Mouse (Mus musculus) heart, embryonic 12.5 days (tissue): Measurements from ENCODE around the gene Lrp5. TPM values are rescaled to one million over a fixed set of nuclear protein-coding genes. Genes with fewer than 3 reads are reported as not detected.

Experiments
- ATAC-seq: fragments of 200-750 bp; cut with Nextera tagmentation; 2 replicates; pipeline ENCODE4 v1.8.0; 2017; ENCODE audit warnings: moderate TSS enrichment, moderate library complexity; ENCODE audit not compliant: insufficient number of reproducible peaks, low FRiP score
- H3K27ac ChIP-seq: fragments of 300-500 bp; sonication (generic); 2 replicates; pipeline ENCODE4 v1.5.1; 2016; ENCODE audit warnings: mild to moderate bottlenecking, moderate library complexity; ENCODE audit not compliant: poor library complexity, severe bottlenecking
- H3K27me3 ChIP-seq: fragments of 300-500 bp; sonication (generic); replicated peaks from 2 replicates; pipeline ENCODE4 v1.6.1; 2016; ENCODE audit warnings: mild to moderate bottlenecking, moderate library complexity
- H3K36me3 ChIP-seq: fragments of 300-500 bp; sonication (generic); 2 replicates; pipeline ENCODE4 v1.6.1; 2016; ENCODE audit warnings: mild to moderate bottlenecking, moderate library complexity
- H3K4me1 ChIP-seq: fragments of 300-500 bp; sonication (generic); replicated peaks from 2 replicates; pipeline ENCODE4 v1.6.1; 2016; ENCODE audit warnings: mild to moderate bottlenecking
- H3K4me2 ChIP-seq: fragments of 300-500 bp; sonication (generic); 2 replicates; pipeline ENCODE4 v1.6.1; 2016; ENCODE audit warnings: mild to moderate bottlenecking, moderate library complexity
- H3K4me3 ChIP-seq: fragments of 300-500 bp; sonication (generic); 2 replicates; pipeline ENCODE4 v1.5.1; 2016; ENCODE audit warnings: mild to moderate bottlenecking
- H3K9ac ChIP-seq: fragments of 300-500 bp; sonication (generic); 2 replicates; pipeline ENCODE4 v1.6.1; 2016; ENCODE audit warnings: mild to moderate bottlenecking, moderate library complexity
- H3K9me3 ChIP-seq: fragments of 300-500 bp; sonication (generic); replicated peaks from 2 replicates; pipeline ENCODE4 v1.6.1; 2016; ENCODE audit warnings: mild to moderate bottlenecking, moderate library complexity
- WGBS: fragments of 180-500 bp; shearing (Covaris S2); methylation state at CpG from one replicate; pipeline ENCODE4 v1.1.7; 2016; 5-methylcytosine and 5-hydroxymethylcytosine counted together
- polyA plus RNA-seq: library from polyadenylated mRNA; unstranded; fragments of >200 nt; fragmentation: Nextera tagmentation; extraction: Ambion mirVana; gene quantifications from 2 replicates; pipeline ENCODE4 v1.2.1, GENCODE M21; 2016

Gene Lrp5
- polyA plus RNA-seq, 1 experiment from 2014 or later = 4.2 TPM

DNA sequence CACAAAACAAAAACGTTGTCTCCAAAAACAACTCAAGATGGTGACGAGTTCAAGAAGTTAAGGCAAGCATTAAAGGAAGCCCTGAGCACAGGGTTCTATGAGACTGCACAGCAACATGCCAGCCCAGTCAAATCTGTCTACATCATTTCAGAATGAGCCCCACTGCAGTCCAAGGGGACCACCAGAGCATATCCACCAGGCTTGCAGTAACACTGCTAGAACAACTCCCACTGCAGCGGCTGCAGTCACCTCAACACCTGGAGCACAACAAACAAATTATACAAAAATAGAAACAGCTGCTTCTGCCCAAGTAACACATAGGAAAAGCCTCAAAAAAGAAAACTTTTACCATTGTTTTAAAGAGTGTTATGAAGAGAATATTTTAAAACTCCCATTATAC is 151.4 kb downstream of the Lrp5 start:
- 65% methylated on average over 3 of the region's 3 CpGs for WGBS
- Histone ChIP-seq H3K27ac (no peak overlapping the region), H3K4me1 (peaks cover 29% of the 10 kb centered on the region), H3K9me3 (no peaks in the 10 kb centered on the region), H3K4me2 (no peak overlapping the region), H3K4me3 (no peak overlapping the region), H3K27me3 (no peaks in the 10 kb centered on the region), H3K36me3 (peaks cover 4% of the 10 kb centered on the region; the same call in 1 of the 2 replicates), H3K9ac (no peak overlapping the region)
- ATAC-seq = no peak

Other genes starting within 250 kb of the Lrp5 start
- 59.5 and 62.7 TPM in 2 replicates for gene Ppp6r3, start 110.8 kb downstream of the Lrp5 start, polyA plus RNA-seq
- 25.7 and 26.7 TPM in 2 replicates for gene 1810055G02Rik, start 21.7 kb upstream of the Lrp5 start, polyA plus RNA-seq
- 29.3 and 32.9 TPM in 2 replicates for gene Kmt5b, start 80.9 kb upstream of the Lrp5 start, polyA plus RNA-seq
- 30.1 and 36.1 TPM in 2 replicates for gene Chka, start 165.2 kb upstream of the Lrp5 start, polyA plus RNA-seq
- 22.3 and 26.1 TPM in 2 replicates for gene Tcirg1, start 220.6 kb upstream of the Lrp5 start, polyA plus RNA-seq
- gene Ndufs8, start 226.2 kb upstream of the Lrp5 start, polyA plus RNA-seq = 298 and 324 TPM in 2 replicates
- gene Aldh3b1, start 243.2 kb upstream of the Lrp5 start, polyA plus RNA-seq = 2.0 and 2.3 TPM in 2 replicates
- gene Unc93b1, start 248.6 kb upstream of the Lrp5 start, polyA plus RNA-seq = 7.8 and 8.9 TPM in 2 replicates